Mouse (Mus musculus): ENCODE measurements around the gene Ccdc171.
"Not testable (repeated sequence)": the region's sequence is repeated elsewhere in the genome, so short reads cannot be mapped to it uniquely, and the experiment has no call there.

The Ccdc171 gene

DNA sequence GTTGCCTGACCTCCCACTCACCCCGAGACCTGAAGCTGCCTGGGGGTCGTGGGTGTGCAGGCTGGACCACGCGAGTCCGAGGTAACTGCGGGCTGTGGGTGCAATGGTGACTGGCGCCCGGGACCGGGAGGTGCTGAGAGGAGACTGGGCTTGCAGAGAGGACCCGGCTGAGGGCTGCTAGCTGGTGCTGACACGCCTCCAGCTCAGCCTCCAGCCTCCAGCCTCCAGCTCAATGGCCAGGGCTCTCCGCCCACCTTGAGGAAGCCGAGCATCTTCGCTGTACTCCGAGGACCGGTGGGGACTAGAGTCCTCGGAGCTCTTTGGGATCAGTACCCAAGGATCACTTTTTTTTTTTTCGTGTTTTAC is 328 bp downstream of the Ccdc171 start:
- DNase-seq (ENCODE audit: low spot score in 2 of 2), result no peak

DNA sequence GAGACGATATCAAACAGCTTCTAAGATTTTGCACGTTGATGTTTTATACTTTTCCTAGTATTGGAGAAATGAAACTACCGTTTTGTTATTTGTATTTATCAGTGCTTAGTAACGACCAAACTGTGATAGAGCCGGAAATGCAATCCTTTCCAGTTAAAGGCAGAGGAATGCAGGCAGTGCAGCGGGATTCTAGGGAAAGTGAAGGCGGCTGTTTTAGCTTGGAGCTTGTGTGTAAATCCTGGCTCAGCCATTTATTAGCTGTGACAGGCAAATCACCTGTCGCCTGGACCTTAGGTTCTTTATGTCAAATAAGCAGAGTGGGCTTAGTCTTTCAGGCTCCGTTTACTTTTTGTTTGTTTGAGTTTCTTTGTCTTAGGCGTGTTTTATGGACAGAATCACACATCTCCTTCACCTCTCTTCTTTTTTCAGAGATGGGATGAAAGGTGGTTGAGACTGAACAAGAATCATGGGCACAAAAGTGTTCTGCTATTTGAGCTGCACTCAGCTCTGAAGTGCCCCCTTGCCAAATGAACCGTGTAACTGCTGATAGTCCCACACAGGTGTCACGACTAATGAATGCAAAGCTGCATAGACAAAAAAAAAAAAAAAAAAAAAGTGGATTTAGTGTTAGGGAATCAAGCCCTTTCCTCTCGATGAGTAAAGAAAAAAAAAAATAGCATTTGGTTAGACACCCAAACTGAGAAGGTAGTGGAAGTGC is 1.1 kb downstream of the Ccdc171 start:
- no peak for DNase-seq (ENCODE audit: low spot score in 2 of 2)

DNA sequence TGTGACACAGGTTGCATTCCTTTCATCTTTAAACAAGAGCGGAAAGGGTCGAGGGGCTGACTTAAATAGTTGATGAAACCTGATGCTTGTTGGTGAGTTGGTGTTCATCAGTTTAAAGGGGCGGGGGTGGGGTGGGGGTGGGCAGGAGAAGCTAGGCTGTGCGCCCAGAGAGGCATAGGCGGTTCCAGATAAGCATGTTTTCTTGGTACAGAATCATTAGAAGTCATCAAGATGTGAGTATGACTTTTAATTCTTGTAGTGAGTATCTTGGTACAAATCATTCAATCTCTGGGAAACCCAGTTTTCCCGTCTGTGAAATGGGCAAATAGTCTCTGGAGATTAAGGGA is 1.6 kb downstream of the Ccdc171 start:
- no peak for DNase-seq (ENCODE audit: low spot score in 2 of 2)

DNA sequence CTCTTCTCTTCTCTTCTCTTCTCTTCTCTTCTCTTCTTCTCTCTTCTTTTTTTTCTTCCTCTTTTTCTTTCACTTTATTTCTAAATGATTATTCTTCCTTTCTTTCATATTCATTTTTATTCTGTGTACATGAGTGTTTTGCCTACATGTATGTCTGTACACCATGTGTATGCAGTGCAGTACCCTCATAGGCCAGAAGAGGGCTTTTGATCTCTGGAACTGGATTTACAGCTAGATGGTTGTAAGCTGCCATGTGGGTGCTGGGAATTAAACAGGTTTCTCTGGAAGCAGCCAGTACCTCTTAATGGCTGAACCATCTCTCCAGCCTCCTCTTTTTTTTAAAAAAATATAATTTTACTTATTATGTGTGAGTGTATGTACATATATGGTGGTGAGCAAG is 2.6 kb downstream of the Ccdc171 start:
- DNase-seq (ENCODE audit: low spot score in 2 of 2), result no peak

DNA sequence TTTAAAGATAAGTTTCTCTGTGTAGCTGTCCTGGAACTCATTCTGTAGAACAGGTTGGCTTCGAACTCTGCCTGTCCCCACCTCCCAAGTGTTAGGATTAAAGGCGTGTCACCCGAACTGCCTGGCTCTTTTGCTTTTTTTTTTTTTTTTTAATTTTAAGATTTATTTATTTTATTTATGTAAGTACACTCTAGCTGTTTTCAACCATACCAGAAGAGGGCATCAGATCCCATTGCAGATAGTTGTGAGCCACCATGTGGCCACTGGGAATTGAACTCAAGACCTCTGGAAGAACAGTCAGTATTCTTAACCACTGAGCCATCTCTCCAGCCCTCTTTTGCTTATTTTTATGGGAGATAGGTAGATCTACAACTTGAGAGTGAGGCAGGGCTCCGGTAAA is 4.7 kb downstream of the Ccdc171 start:
- not testable (repeated sequence) for DNase-seq (ENCODE audit: low spot score in 2 of 2)

DNA sequence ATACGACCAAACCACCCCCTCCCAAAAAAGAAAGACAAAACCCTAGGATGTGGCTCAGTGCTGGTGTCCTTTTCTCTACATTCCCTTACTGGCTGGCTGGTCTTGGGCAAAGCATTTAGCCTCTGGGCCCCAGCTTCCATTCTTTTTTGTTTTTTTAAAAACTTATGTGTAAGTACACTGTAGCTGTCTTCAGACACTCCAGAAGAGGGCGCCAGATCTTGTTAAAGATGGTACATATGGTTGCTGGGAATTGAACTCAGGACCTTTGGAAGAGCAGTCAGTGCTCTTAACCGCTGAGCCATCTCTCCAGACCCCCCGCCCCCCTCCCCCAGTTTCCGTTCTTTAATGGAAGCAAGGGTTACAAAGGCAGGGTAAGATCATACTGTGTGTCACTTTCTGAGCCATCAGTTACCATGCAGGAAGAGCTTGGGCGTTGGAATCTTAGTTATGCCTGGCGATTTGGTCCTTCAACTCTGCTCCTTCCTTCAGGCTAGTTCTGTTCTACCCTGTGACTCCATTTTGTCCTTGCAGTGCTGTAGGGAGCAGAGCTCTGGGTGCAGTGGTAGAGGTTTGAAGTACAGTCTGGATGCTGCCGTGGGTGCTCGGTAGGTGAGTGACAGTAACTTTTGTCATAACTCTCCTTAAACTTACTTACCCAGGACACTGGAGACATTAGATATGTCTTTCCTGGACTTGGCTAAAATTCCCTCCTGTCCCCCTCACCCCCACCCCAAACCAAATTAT is 8.0 kb downstream of the Ccdc171 start:
- DNase-seq (ENCODE audit: low spot score in 2 of 2), result no peak

DNA sequence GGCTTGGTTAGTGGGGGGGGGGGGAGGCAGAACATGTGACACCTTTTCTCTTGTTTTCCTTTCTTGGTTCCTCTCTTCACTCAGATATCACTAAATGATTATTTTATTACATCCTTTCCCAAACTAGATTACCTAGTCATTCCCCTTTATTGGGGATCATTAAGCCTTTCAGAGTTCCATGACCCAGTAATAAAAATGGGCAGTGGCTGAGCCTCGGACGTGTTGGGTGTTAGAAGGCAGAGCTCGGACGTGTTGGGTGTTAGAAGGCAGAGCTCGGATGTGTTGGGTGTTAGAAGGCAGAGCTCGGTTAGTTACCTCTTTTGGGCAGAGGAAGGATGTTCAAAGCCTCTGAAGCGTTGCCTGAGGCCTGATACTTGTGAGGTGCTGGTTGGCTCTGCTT is 8.7 kb downstream of the Ccdc171 start:
- DNase-seq (ENCODE audit: low spot score in 2 of 2), result no peak

DNA sequence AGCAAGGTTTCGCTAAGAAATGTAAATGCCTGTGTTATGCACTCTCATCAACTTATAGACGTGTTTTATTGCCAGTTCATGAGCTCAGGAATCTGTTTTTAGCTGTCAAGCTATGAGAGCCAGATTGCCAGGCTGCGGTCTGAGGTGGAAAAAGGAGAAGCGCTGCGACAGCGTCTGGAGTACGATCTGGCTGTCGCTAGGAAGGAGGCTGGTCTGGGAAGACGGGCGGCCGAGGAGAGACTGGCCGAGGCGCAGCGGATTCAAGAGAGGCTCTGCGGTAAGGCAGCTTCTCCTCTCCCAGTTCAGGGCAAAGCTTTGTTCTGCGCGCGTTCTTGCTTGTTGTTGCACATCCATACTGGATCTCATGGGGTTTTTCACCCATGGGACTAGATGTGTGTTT is 24.2 kb downstream of the Ccdc171 start:
- no peak for DNase-seq (ENCODE audit: low spot score in 2 of 2)

DNA sequence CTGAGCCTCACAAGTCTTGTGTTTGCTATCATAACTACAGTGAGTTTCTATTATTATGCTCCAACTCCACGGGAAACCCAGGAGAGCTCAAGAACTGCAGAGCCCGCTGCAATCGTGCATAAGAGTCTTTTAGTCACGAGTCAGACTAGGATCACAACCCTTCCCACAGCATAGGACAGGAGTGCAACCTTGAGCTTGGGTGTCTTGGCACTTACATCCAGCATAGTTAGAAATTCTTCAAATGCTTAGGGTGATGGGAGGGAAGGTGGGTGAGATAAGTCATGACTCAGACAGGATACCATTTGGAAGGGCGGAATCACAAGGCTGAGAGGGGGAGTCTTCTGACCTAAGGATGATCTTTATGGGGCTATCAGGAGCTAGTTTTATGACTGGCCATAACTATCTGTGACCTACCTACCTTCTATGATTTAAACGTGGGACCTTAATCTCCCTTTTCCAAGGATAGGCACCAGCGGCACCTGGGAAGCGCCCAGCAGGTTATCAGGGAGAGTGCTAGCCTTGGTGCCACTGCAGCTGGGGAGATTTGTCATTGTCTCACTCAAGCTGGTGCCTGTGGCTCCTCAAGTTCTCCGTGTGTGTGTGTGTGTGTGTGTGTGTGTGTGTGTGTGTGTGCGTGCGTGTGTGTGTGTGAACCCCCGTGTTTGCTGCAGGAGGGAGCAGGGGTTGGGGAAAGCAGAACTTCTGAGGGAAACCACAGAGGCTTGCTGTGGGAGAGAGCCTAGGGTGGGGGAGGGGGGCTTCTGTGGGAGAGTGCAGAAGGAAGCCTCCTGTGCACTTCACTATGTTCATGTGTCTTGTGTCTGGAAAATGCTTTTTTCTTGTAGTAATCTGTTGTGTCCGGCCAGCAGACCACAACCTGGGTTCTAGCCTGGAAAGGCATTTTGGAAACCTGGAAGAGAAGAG is 42.1 kb downstream of the Ccdc171 start:
- no peak for DNase-seq (ENCODE audit: low spot score in 2 of 2)

DNA sequence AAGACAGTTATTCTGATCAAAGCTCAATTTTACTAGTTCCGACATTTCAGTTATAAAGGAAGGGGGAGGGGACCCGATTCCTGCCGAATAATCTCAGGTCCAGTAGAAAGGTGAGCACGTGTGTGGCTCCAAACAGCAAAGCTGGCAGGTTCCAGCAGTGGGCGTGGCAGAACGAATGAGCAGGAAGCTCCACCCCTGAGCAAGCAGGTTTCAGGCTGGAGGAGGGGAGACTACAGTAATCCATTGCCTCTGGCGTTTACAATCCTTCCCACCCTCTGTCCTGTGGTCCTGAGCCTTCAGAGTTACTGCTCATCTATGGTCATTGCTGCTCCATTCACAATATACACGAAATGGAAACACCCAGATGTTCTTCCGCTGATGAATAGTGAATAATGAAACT is 42.8 kb downstream of the Ccdc171 start:
- peak; percentile 35 to 53 for DNase-seq (ENCODE audit: low spot score in 2 of 2)

DNA sequence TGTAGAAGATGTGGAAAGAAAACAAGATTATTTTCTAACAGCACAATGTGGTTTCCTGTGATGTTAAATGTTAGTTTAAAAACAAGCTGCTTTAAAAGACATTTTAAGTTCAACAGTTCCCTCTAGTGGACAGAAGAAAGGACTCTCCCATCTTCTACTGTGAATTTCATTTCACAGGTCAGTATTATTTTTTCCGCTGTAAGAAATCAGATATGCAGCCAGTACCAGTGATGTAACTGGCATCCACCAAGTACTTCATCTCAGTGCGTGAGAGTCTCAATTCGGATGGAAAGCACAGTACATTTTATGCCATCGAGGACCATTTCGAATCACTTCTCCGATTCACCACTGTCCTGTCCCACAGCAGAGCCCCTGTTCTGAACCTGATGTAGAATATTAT is 45.2 kb downstream of the Ccdc171 start:
- no peak for DNase-seq (ENCODE audit: low spot score in 2 of 2)

DNA sequence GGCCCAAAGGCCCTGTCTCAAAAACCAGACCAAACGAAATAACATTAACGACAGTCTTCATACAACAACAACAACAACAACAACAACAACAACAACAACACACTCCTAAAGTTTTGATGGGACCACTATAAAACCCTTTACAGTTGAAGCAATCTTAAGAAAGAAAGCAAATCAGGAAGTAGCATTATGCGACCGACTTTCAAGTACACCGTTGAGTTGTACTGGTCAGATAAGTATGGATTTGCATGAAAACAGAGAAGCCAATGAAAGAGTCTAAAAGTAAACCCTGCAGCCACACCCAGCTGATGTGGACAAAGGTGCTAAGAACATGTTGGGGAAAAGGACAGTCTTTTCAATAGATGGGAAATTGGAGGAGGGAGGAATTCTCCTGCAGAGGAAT is 45.7 kb downstream of the Ccdc171 start:
- no peak for DNase-seq (ENCODE audit: low spot score in 2 of 2)

DNA sequence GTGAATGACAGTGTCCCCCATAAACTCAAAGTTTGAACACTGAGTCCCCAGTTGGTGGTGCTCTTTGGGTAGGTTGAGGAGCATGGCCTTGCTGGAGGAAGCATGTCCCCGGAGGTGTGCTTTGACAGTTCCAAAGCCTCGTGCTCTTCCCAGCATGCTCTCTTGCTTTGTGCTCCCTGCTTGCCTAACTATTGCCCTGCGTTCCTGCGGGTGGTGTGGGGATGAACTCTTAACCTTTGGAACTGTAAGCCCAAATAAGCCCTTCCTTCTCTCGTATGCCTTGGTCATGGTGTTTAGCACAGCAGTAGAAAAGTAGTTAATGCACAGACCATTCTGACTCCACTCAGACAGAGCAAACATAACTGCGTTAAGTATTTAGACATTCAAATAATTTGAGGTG is 47.2 kb downstream of the Ccdc171 start:
- no peak for DNase-seq (ENCODE audit: low spot score in 2 of 2)

DNA sequence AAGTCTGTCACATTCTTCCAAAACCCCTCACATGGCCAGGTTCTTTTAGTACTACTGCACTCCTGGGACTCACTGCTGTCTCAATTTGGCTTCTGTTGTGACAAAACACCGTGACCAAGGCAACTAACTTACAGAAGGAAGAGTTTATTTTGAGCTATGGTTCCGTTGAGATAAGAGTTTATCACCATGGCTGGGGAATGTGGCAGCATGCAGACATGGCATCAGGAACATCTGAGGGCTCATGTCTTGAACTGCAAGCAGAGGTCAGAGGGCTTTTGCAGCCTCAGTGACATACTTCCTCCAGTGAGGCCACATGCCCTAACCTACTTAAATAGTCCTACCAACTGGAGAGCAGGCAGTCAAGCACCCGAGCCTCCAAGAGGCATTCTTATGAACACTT is 51.0 kb downstream of the Ccdc171 start:
- DNase-seq (ENCODE audit: low spot score in 2 of 2), result no peak

DNA sequence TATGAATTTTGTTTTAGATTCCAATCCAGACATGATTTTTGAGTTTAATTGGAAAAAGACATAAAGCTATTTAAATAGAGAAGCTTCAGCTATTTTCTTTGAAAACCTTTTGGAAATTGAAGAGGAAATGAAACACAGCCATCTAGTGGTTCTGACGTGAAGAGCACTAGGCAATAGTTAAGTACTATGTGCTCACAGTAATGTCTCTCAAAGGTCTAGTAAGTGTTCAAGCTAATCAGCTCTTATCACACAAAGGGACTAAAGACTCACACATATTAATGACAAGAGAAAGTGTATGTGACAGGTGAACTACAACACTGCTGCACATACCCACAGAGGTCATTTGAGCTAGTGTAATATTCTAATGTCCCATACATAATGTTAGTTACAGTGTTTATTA is 54.8 kb downstream of the Ccdc171 start:
- DNase-seq (ENCODE audit: low spot score in 2 of 2), result no peak

DNA sequence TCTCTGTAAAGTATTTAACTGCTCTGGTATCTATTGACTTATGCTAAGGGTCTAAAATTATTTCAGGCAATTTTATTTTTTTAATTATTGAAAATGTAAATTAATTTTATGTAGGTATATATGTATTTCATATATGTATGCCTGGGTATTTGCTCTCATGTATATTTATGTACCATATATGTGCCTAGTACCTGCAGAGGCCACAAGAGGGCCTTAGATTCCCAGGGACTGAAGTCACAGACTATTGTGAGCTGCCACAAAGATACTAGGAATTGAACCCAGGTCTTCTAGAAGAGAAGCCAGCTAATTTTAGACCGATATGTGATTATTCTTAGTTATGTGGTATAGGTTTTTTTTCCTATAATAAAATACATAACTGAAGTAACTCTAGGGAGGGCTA is 62.2 kb downstream of the Ccdc171 start:
- DNase-seq (ENCODE audit: low spot score in 2 of 2), result no peak

DNA sequence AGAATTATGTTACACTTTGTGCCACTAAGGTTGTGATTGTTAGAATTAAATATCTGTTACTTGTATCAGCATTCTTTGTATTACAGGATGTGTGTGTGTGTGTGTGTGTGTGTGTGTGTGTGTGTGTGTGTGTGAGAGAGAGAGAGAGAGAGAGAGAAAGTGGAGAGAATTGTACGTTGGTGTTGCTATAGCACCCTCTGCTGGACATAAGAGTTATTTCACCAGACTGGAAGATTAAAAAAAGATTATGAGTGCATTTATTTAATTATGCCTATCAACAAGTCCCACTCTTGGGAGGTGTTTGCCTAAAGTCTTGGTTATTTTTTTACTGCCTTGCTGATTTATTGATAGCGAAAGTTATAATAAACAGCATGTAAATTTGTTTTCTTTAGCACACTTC is 71.1 kb downstream of the Ccdc171 start:
- no peak for DNase-seq (ENCODE audit: low spot score in 2 of 2)

DNA sequence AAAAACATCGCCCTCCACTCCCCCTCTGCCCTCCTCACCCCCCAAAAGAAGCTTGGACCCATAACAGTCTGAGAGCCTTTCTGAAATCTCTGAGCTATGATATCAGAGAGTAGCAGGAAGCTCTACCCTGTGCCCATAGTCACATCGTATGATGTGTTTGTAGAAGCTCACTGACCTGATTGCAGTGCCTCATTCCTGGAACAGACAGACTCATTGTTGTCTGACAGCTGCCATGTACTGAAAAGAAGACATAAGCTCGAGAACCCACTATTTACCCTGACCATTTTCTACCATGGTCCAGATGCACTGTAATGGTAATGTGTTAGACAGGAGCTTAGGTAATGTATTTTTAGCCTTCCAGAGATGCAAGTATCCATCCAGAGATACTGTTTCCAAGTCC is 85.8 kb downstream of the Ccdc171 start:
- no peak for DNase-seq (ENCODE audit: low spot score in 2 of 2)

DNA sequence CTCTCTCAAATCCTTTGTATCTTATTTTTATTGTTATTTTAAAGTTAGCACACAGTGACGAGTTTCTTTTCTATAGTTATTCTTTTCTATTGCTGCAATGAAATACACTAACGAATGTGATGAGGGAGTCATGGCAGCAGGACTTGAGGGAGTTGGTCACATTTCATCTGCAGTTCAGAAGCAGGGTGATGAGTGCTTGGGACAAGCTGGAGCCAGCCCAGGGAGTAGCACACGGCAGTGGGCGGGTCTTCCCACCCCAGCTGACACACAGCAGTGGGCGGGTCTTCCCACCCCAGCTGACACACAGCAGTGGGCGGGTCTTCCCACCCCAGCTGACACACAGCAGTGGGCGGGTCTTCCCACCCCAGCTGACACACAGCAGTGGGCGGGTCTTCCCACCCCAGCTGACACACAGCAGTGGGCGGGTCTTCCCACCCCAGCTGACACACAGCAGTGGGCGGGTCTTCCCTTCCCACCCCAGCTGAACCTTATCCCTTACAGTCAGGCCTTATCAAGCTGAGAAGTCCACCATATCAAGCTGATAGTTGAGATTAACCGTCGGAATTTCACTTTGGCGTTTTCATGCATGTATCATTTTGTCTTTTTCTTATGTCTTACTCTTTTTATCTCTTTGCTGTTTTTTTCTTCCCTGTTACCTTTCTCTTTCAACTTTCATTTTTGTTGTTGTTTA is 97.8 kb downstream of the Ccdc171 start:
- peak in 1 of 2 experiments; percentile 9 for DNase-seq (ENCODE audit: low spot score in 2 of 2)

DNA sequence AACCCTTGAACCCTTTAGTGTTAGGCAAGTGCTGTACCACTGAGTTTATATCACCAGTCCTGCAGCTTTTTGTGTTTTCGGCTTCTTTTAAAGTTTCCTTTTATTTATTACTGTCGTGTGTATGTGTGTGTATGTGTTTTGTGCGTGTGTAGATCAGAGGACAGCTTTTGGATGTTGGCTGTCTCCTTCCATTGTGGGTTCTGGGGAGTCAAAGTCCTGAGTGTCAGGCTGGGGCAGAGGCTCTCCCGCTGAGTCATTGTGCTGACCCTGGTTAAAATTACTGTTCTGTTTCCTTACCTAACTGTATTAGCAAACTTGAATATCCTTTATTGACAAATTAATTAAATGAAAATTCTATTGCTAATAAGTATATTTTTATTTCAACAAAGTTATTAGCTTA is 98.4 kb downstream of the Ccdc171 start:
- no peak for DNase-seq (ENCODE audit: low spot score in 2 of 2)

DNA sequence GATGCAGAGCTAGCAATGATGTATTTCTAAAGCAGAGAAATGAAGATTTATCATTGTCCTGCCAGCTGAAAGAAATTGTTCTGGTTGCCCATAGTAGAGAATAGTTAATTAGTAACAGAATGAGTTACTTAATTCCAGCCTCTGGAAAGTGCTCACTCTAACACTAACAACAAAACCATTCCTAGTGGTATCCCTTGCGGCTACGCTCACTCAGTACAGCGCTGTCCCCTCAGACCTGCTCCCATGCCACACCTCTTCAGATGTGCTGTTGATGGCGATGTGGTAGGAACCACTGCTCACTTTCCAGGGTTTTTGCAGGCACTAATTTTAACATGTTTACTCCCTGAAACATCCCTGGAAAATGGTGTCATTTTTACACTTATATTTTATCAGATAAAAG is 126.1 kb downstream of the Ccdc171 start:
- DNase-seq (ENCODE audit: low spot score in 2 of 2), result no peak

DNA sequence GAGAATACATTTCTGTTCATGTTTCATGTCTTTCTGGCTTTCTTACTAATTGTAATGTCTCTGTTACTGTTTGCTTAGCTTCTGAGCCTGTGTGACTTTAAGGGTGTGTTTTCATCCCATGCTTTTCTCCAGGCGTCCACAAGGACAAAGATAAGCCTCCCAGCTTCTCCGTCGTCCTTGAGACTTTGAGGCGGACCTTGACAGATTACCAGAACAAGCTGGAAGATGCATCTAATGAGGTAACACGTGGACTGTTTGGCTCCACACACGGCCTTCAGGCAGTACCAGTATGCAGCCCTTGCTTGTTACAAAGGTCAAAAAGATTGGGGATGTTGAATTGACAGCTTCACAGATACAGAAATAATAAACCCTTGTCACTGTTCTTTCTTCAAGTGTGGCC is 130.1 kb downstream of the Ccdc171 start:
- no peak for DNase-seq (ENCODE audit: low spot score in 2 of 2)

Data from urinary bladder, postnatal 36 days (tissue).